Mouse (Mus musculus): ENCODE measurements at regions not wholly inside any gene's neighbourhood (a gene's known extent, or its start where the extent isn't known, plus 50 kb on each side); places are given as distances from the start of the nearest gene placed in this dataset.

GRCm38 (mm10) chr6:81471340-81471955, 452.0 kb upstream of the Gcfc2 start:
- H3K4me1 ChIP-seq (ENCODE audit: insufficient read depth): no peaks in the 10 kb centered on the region

GRCm38 (mm10) chr6:81472506-81472905, 451.0 kb upstream of the Gcfc2 start:
- no peak overlapping the region for H3K27ac ChIP-seq (ENCODE audit: low read depth, low read length)
- no peaks in the 10 kb centered on the region for H3K4me1 ChIP-seq (ENCODE audit: insufficient read depth)
- no peak overlapping the region for H3K4me3 ChIP-seq (ENCODE audit: low read depth, low read length)
- H3K9ac ChIP-seq: no peak overlapping the region
- WGBS: 77% methylated on average over 3 of the region's 3 CpGs
- no peak for ATAC-seq
- no peaks in the 10 kb centered on the region for H3K36me3 ChIP-seq (ENCODE audit: insufficient read depth)
- H3K4me2 ChIP-seq (ENCODE audit: low read depth): no peak overlapping the region
- TF ChIP-seq CTCF (IDR thresholded peaks at IDR 0.05; ENCODE audit: low read depth): no peak
- DNase-seq: no peak
- H3K27me3 ChIP-seq (ENCODE audit: insufficient read depth, low read length): no peaks in the 10 kb centered on the region
- no peaks in the 10 kb centered on the region for H3K9me3 ChIP-seq (ENCODE audit: low read length)

More at GRCm38 (mm10) chr6:81471340-81471955, 452.0 kb upstream of the Gcfc2 start:
- H3K9ac ChIP-seq: no peak overlapping the region
- no peaks in the 10 kb centered on the region for H3K36me3 ChIP-seq (ENCODE audit: insufficient read depth)
- H3K27me3 ChIP-seq (ENCODE audit: insufficient read depth, low read length): no peaks in the 10 kb centered on the region
- H3K4me3 ChIP-seq (ENCODE audit: low read depth, low read length): no peak overlapping the region
- H3K9me3 ChIP-seq (ENCODE audit: low read length): no peaks in the 10 kb centered on the region
- H3K4me2 ChIP-seq (ENCODE audit: low read depth): no peak overlapping the region
- ATAC-seq (peak; percentile 91), DNase-seq (peak; percentile 59)
- no peak overlapping the region for H3K27ac ChIP-seq (ENCODE audit: low read depth, low read length)
- WGBS: 52% methylated on average over 9 of the region's 9 CpGs
- no peak for TF ChIP-seq CTCF (IDR thresholded peaks at IDR 0.05; ENCODE audit: low read depth)

GRCm38 (mm10) chr6:81474786-81475185, 448.7 kb upstream of the Gcfc2 start:
- H3K9ac ChIP-seq: no peak overlapping the region
- H3K4me3 ChIP-seq (ENCODE audit: low read depth, low read length): no peak overlapping the region
- H3K9me3 ChIP-seq (ENCODE audit: low read length): no peaks in the 10 kb centered on the region
- no peak overlapping the region for H3K4me2 ChIP-seq (ENCODE audit: low read depth)
- no peaks in the 10 kb centered on the region for H3K36me3 ChIP-seq (ENCODE audit: insufficient read depth)
- no peak for DNase-seq
- H3K27ac ChIP-seq (ENCODE audit: low read depth, low read length): no peak overlapping the region
- no peak for TF ChIP-seq CTCF (IDR thresholded peaks at IDR 0.05; ENCODE audit: low read depth)
- 88% methylated on average over 1 of the region's 1 CpGs for WGBS
- no peak for ATAC-seq
- no peaks in the 10 kb centered on the region for H3K27me3 ChIP-seq (ENCODE audit: insufficient read depth, low read length)
- H3K4me1 ChIP-seq (ENCODE audit: insufficient read depth): no peaks in the 10 kb centered on the region

- TF ChIP-seq CTCF (IDR thresholded peaks at IDR 0.05; ENCODE audit: low read depth): no peak
- Histone ChIP-seq H3K4me1 (ENCODE audit: insufficient read depth) (no peaks in the 10 kb centered on the region), H3K4me2 (ENCODE audit: low read depth) (no peak overlapping the region), H3K27ac (ENCODE audit: low read depth, low read length) (no peak overlapping the region), H3K9me3 (ENCODE audit: low read length) (no peaks in the 10 kb centered on the region), H3K27me3 (ENCODE audit: insufficient read depth, low read length) (no peaks in the 10 kb centered on the region), H3K9ac (no peak overlapping the region), H3K4me3 (ENCODE audit: low read depth, low read length) (no peak overlapping the region), H3K36me3 (ENCODE audit: insufficient read depth) (no peaks in the 10 kb centered on the region)
- WGBS: 68% methylated on average over 3 of the region's 3 CpGs
- DNase-seq (no peak), ATAC-seq (no peak)
Observed at GRCm38 (mm10) chr6:81487006-81487405, 436.5 kb upstream of the Gcfc2 start.

GRCm38 (mm10) chr6:81496239-81496638, 427.2 kb upstream of the Gcfc2 start:
- no peak overlapping the region for H3K27ac ChIP-seq (ENCODE audit: low read depth, low read length)
- 82% methylated on average over 7 of the region's 7 CpGs for WGBS
- no peaks in the 10 kb centered on the region for H3K9me3 ChIP-seq (ENCODE audit: low read length)
- H3K4me3 ChIP-seq (ENCODE audit: low read depth, low read length): no peak overlapping the region
- DNase-seq (no peak), ATAC-seq (no peak)
- no peak for TF ChIP-seq CTCF (IDR thresholded peaks at IDR 0.05; ENCODE audit: low read depth)
- no peak overlapping the region for H3K4me2 ChIP-seq (ENCODE audit: low read depth)
- no peaks in the 10 kb centered on the region for H3K27me3 ChIP-seq (ENCODE audit: insufficient read depth, low read length)
- no peaks in the 10 kb centered on the region for H3K36me3 ChIP-seq (ENCODE audit: insufficient read depth)
- no peaks in the 10 kb centered on the region for H3K4me1 ChIP-seq (ENCODE audit: insufficient read depth)
- H3K9ac ChIP-seq: no peak overlapping the region

- no peaks in the 10 kb centered on the region for H3K9me3 ChIP-seq (ENCODE audit: low read length)
- H3K4me3 ChIP-seq (ENCODE audit: low read depth, low read length): no peak overlapping the region
- H3K27me3 ChIP-seq (ENCODE audit: insufficient read depth, low read length): no peaks in the 10 kb centered on the region
- no peak overlapping the region for H3K4me2 ChIP-seq (ENCODE audit: low read depth)
- ATAC-seq (no peak), DNase-seq (no peak)
- H3K4me1 ChIP-seq (ENCODE audit: insufficient read depth): no peaks in the 10 kb centered on the region
- H3K27ac ChIP-seq (ENCODE audit: low read depth, low read length): no peak overlapping the region
- H3K9ac ChIP-seq: no peak overlapping the region
- no peaks in the 10 kb centered on the region for H3K36me3 ChIP-seq (ENCODE audit: insufficient read depth)
- no peak for TF ChIP-seq CTCF (IDR thresholded peaks at IDR 0.05; ENCODE audit: low read depth)
- WGBS: 97% methylated on average over 1 of the region's 1 CpGs
Observed at GRCm38 (mm10) chr6:81517185-81517584, 406.3 kb upstream of the Gcfc2 start.

- Histone ChIP-seq H3K36me3 (ENCODE audit: insufficient read depth) (no peaks in the 10 kb centered on the region), H3K27ac (ENCODE audit: low read depth, low read length) (no peak overlapping the region), H3K4me2 (ENCODE audit: low read depth) (no peak overlapping the region), H3K27me3 (ENCODE audit: insufficient read depth, low read length) (no peaks in the 10 kb centered on the region), H3K4me3 (ENCODE audit: low read depth, low read length) (no peak overlapping the region), H3K4me1 (ENCODE audit: insufficient read depth) (no peaks in the 10 kb centered on the region), H3K9me3 (ENCODE audit: low read length) (no peaks in the 10 kb centered on the region), H3K9ac (no peak overlapping the region)
- TF ChIP-seq CTCF (IDR thresholded peaks at IDR 0.05; ENCODE audit: low read depth): no peak
- no peak for DNase-seq
- no peak for ATAC-seq
- 64% methylated on average over 2 of the region's 2 CpGs for WGBS
Observed at GRCm38 (mm10) chr6:81562260-81562659, 361.2 kb upstream of the Gcfc2 start.

All from forebrain, postnatal 0 days (tissue).